Mouse (Mus musculus) lung, postnatal 0 days (tissue): ENCODE measurements around the gene Ttn.

Source experiments
- CTCF ChIP-seq: IDR thresholded peaks from 2 replicates; pipeline ENCODE4 v1.5.1; 2016; ENCODE audit warnings: antibody characterized with exemption, mild to moderate bottlenecking
- EP300 ChIP-seq: IDR thresholded peaks from 2 replicates; pipeline ENCODE4 v1.6.1; 2016; ENCODE audit warnings: antibody characterized with exemption, mild to moderate bottlenecking, control low read depth

- TF ChIP-seq CTCF (no peak), EP300 (peak; percentile 83)
These were observed 291.7 kb downstream of the Ttn start for GRCm38 (mm10) chr2:76690436-76691204.
